Mouse (Mus musculus): ENCODE data around the gene Slc2a1. TPM values are rescaled to one million over a fixed set of nuclear protein-coding genes. Genes with fewer than 3 reads are reported as not detected.

The Slc2a1 gene
- total and polyA plus RNA-seq, 2 experiments from 2014 or later, result 19.7 to 93.0 TPM

DNA sequence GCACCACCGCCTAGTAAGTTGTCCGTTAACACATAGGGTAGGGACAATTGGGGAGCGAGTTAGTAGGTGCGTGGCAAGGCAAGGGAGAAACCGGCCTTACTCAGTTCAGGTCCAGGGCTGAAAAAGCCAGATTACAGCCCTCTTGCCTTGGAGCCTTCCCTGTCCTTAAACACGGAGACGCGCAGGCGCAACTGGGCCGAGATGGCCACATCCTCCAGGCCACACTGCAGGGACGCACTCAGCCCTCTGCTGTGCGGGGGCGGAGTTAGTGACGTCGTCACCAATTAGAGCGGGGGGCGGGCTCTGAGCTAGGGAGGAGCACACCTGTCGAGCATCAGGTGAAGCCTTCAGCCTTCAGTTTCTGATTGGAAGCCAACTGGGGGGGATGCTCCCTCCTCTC lies 29.7 kb downstream of the Slc2a1 start:
- Histone ChIP-seq H3K4me1 (ENCODE audit: control insufficient read depth, insufficient read depth) (0 out of 2 replicates have a peak, but pooled peaks cover 3% of the 10 kb centered on the region), H3K9ac (replicated peaks; ENCODE audit: low read depth, low read length) (no peak overlapping the region), H3K9me3 (replicated peaks; ENCODE audit: control insufficient read depth, low read length) (no peaks in the 10 kb centered on the region), H3K27ac (ENCODE audit: low read depth) (no peak overlapping the region), H3K4me2 (ENCODE audit: low read depth, low read length) (0 out of 2 replicates have a peak overlapping the region, but pooled peaks have one; percentile 7), H3K27me3 (ENCODE audit: control insufficient read depth, insufficient read depth, low read length) (no peaks in the 10 kb centered on the region), H3K4me3 (ENCODE audit: low read depth, low read length) (no peak overlapping the region), H3K36me3 (replicated peaks; ENCODE audit: control insufficient read depth, insufficient read depth, low read length) (peaks cover 51% of the 10 kb centered on the region)
- TF ChIP-seq CTCF (IDR thresholded peaks at IDR 0.05; ENCODE audit: low read depth) (no peak), EP300 (IDR thresholded peaks at IDR 0.05; ENCODE audit: low read depth) (no peak)
- no peak for DNase-seq (ENCODE audit: low spot score)
- 37% methylated on average over 18 of the region's 18 CpGs for WGBS
- ATAC-seq (ENCODE audit: insufficient read depth, low read depth), result peak; percentile 53

DNA sequence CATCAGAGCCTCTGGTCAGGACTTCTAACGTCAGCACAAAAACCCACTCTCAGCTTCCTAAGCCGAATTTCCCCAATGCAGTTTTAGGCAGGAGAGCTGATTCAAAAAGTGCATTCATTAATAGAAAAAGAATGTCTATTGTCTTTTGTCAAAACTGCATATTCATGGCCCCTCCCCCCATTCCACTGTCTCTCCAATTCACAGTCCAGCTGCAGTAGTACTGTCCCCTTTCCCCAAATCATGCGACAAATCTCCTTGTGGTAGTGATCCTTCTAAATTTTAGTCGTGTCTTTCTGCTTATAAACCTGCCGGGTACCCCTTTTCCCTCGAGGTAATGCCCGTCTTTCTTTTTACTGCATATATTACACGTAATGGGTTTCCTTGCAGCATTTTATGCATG lies 30.3 kb downstream of the Slc2a1 start:
- no peak overlapping the region for H3K9ac ChIP-seq (replicated peaks; ENCODE audit: low read depth, low read length)
- no peaks in the 10 kb centered on the region for H3K27me3 ChIP-seq (ENCODE audit: control insufficient read depth, insufficient read depth, low read length)
- H3K27ac ChIP-seq (ENCODE audit: low read depth), result no peak overlapping the region
- 61% methylated on average over 8 of the region's 8 CpGs for WGBS
- no peaks in the 10 kb centered on the region for H3K9me3 ChIP-seq (replicated peaks; ENCODE audit: control insufficient read depth, low read length)
- peaks cover 45% of the 10 kb centered on the region for H3K36me3 ChIP-seq (replicated peaks; ENCODE audit: control insufficient read depth, insufficient read depth, low read length)
- no peak overlapping the region for H3K4me3 ChIP-seq (ENCODE audit: low read depth, low read length)
- H3K4me2 ChIP-seq (ENCODE audit: low read depth, low read length), result no peak overlapping the region
- no peak for ATAC-seq (ENCODE audit: insufficient read depth, low read depth)
- H3K4me1 ChIP-seq (ENCODE audit: control insufficient read depth, insufficient read depth), result 0 out of 2 replicates have a peak, but pooled peaks cover 3% of the 10 kb centered on the region
- DNase-seq (ENCODE audit: low spot score), result no peak
- TF ChIP-seq CTCF (IDR thresholded peaks at IDR 0.05; ENCODE audit: low read depth) (no peak), EP300 (IDR thresholded peaks at IDR 0.05; ENCODE audit: low read depth) (no peak)

GRCm38 (mm10) chr4:119140126-119140525 lies 31.6 kb downstream of the Slc2a1 start:
- H3K27ac ChIP-seq (ENCODE audit: low read depth), result no peak overlapping the region
- H3K4me2 ChIP-seq (ENCODE audit: low read depth, low read length), result no peak overlapping the region
- H3K4me3 ChIP-seq (ENCODE audit: low read depth, low read length), result no peak overlapping the region
- no peaks in the 10 kb centered on the region for H3K27me3 ChIP-seq (ENCODE audit: control insufficient read depth, insufficient read depth, low read length)
- peak; percentile 76 for TF ChIP-seq CTCF (IDR thresholded peaks at IDR 0.05; ENCODE audit: low read depth)
- no peak for TF ChIP-seq EP300 (IDR thresholded peaks at IDR 0.05; ENCODE audit: low read depth)
- WGBS, result 47% methylated on average over 3 of the region's 3 CpGs
- H3K4me1 ChIP-seq (ENCODE audit: control insufficient read depth, insufficient read depth), result 0 out of 2 replicates have a peak, but pooled peaks cover 3% of the 10 kb centered on the region
- DNase-seq (ENCODE audit: low spot score) (no peak), ATAC-seq (ENCODE audit: insufficient read depth, low read depth) (no peak)
- peaks cover 31% of the 10 kb centered on the region for H3K36me3 ChIP-seq (replicated peaks; ENCODE audit: control insufficient read depth, insufficient read depth, low read length)
- no peaks in the 10 kb centered on the region for H3K9me3 ChIP-seq (replicated peaks; ENCODE audit: control insufficient read depth, low read length)
- H3K9ac ChIP-seq (replicated peaks; ENCODE audit: low read depth, low read length), result no peak overlapping the region

DNA sequence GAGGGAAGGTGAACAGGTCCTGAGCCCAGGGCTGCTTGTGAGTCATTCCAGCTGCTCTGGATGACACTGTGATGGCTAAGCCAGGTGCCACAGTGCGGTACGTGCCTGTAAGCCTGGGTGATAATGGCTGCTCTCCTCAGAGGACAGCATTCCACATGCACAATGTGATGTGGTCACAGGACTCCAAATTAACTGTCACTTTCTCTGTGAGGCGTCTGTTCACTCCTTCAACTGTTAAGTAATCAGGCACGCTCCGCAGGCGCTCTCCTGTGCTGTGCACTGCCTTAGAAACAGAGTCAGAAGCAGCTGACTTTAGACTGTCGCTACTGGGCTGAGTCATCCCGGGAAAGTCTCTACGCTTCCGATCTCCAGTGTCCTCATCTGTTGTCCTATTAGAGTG lies 32.7 kb downstream of the Slc2a1 start:
- Histone ChIP-seq H3K4me2 (ENCODE audit: low read depth, low read length) (no peak overlapping the region), H3K27ac (ENCODE audit: low read depth) (no peak overlapping the region), H3K9me3 (replicated peaks; ENCODE audit: control insufficient read depth, low read length) (no peaks in the 10 kb centered on the region), H3K9ac (replicated peaks; ENCODE audit: low read depth, low read length) (no peak overlapping the region), H3K27me3 (ENCODE audit: control insufficient read depth, insufficient read depth, low read length) (no peaks in the 10 kb centered on the region), H3K4me1 (ENCODE audit: control insufficient read depth, insufficient read depth) (0 out of 2 replicates have a peak, but pooled peaks cover 3% of the 10 kb centered on the region), H3K4me3 (ENCODE audit: low read depth, low read length) (no peak overlapping the region), H3K36me3 (replicated peaks; ENCODE audit: control insufficient read depth, insufficient read depth, low read length) (peaks cover 20% of the 10 kb centered on the region)
- peak; percentile 17; the same call in 1 of the 2 replicates for ATAC-seq (ENCODE audit: insufficient read depth, low read depth)
- DNase-seq (ENCODE audit: low spot score), result no peak
- WGBS, result 31% methylated on average over 10 of the region's 10 CpGs
- TF ChIP-seq CTCF (IDR thresholded peaks at IDR 0.05; ENCODE audit: low read depth) (no peak), EP300 (IDR thresholded peaks at IDR 0.05; ENCODE audit: low read depth) (peak; percentile 30; the same call in 1 of the 2 replicates)

GRCm38 (mm10) chr4:119142230-119142871 lies 33.8 kb downstream of the Slc2a1 start:
- ATAC-seq (ENCODE audit: insufficient read depth, low read depth) (peak; percentile 81), DNase-seq (ENCODE audit: low spot score) (peak; percentile 66)
- Histone ChIP-seq H3K9ac (replicated peaks; ENCODE audit: low read depth, low read length) (no peak overlapping the region), H3K4me1 (ENCODE audit: control insufficient read depth, insufficient read depth) (0 out of 2 replicates have a peak, but pooled peaks cover 3% of the 10 kb centered on the region), H3K4me2 (ENCODE audit: low read depth, low read length) (peak overlapping the region; percentile 40), H3K27ac (ENCODE audit: low read depth) (no peak overlapping the region), H3K27me3 (ENCODE audit: control insufficient read depth, insufficient read depth, low read length) (no peaks in the 10 kb centered on the region), H3K36me3 (replicated peaks; ENCODE audit: control insufficient read depth, insufficient read depth, low read length) (peaks cover 9% of the 10 kb centered on the region), H3K4me3 (ENCODE audit: low read depth, low read length) (peak overlapping the region; percentile 17; the same call in 1 of the 2 replicates), H3K9me3 (replicated peaks; ENCODE audit: control insufficient read depth, low read length) (no peaks in the 10 kb centered on the region)
- 38% methylated on average over 24 of the region's 24 CpGs for WGBS
- no peak for TF ChIP-seq EP300 (IDR thresholded peaks at IDR 0.05; ENCODE audit: low read depth)
- peak; percentile 64 for TF ChIP-seq CTCF (IDR thresholded peaks at IDR 0.05; ENCODE audit: low read depth)

All from heart, postnatal 0 days (tissue).